ENCODE assay signal across 17 mouse cellular contexts in genomic region chr6:6397997-6398396, GRCm38 (mm10).
DNase-seq lines count a peak whose midpoint lies in the region; ATAC-seq lines count a peak whose summit lies in the region.
"Had no signal": no experiment of that assay in that cellular context is flagged by ENCODE, and none has a peak within 500 bp of the region (broad histone marks: within the 10 kb centered on the region; RNA-seq: fewer than 3 reads in every experiment).

No protein-coding gene starts in this region.

- no peak overlapping the region for H3K4me3 ChIP-seq in forebrain, embryonic 14.5 days (ENCODE audit: low read depth, low read length)
- H3K4me3 ChIP-seq in forebrain, embryonic 12.5 days (replicated peaks) = no peak overlapping the region
- no peak overlapping the region for H3K4me3 ChIP-seq in forebrain, embryonic 16.5 days (replicated peaks; ENCODE audit: low read length)
- H3K4me3 ChIP-seq: embryonic facial prominence, embryonic 10.5 days; embryonic facial prominence, embryonic 12.5 days had no signal

- no peaks in the 10 kb centered on the region for H3K9me3 ChIP-seq in forebrain, embryonic 14.5 days (replicated peaks; ENCODE audit: control insufficient read depth, low read length)
- H3K9me3 ChIP-seq in forebrain, embryonic 12.5 days = no peaks in the 10 kb centered on the region
- H3K9me3 ChIP-seq in forebrain, embryonic 16.5 days (ENCODE audit: control insufficient read depth, low read length) = no peaks in the 10 kb centered on the region
- H3K9me3 ChIP-seq: embryonic facial prominence, embryonic 10.5 days; embryonic facial prominence, embryonic 12.5 days had no signal

- no peak overlapping the region for H3K9ac ChIP-seq in forebrain, embryonic 14.5 days (ENCODE audit: low read length)
- no peak overlapping the region for H3K9ac ChIP-seq in forebrain, embryonic 12.5 days
- H3K9ac ChIP-seq in forebrain, embryonic 16.5 days (replicated peaks; ENCODE audit: low read depth, low read length) = no peak overlapping the region
- H3K9ac ChIP-seq: embryonic facial prominence, embryonic 12.5 days had no signal

- H3K4me2 ChIP-seq in forebrain, embryonic 14.5 days (ENCODE audit: low read length) = no peak overlapping the region
- no peak overlapping the region for H3K4me2 ChIP-seq in forebrain, embryonic 12.5 days
- H3K4me2 ChIP-seq in forebrain, embryonic 16.5 days (ENCODE audit: low read length) = no peak overlapping the region
- H3K4me2 ChIP-seq: embryonic facial prominence, embryonic 12.5 days had no signal

- peak; percentile 46 for DNase-seq in forebrain, embryonic 14.5 days (ENCODE audit: low spot score)
- DNase-seq in retina, postnatal 1 day = peak; percentile 13
- DNase-seq in retina, embryonic 14.5 days (ENCODE audit: low spot score) = no peak
- no peak for DNase-seq in right cerebral cortex, adult 2 months (ENCODE audit: low spot score in 2 of 2)
- DNase-seq: adrenal gland, adult 2 months; adrenal gland, postnatal 10 days; adrenal gland, postnatal 25 days; cerebellum, adult 11-12 months; cerebellum, adult 2 months; cerebellum, adult 9-10 months; cerebellum, postnatal 10 days; cerebellum, postnatal 25 days had no signal

- H3K27me3 ChIP-seq in forebrain, embryonic 14.5 days (replicated peaks; ENCODE audit: control insufficient read depth, insufficient read depth, low read length) = no peaks in the 10 kb centered on the region
- no peaks in the 10 kb centered on the region for H3K27me3 ChIP-seq in forebrain, embryonic 12.5 days
- H3K27me3 ChIP-seq in forebrain, embryonic 16.5 days (replicated peaks; ENCODE audit: control insufficient read depth, insufficient read depth, low read length) = no peaks in the 10 kb centered on the region
- H3K27me3 ChIP-seq: embryonic facial prominence, embryonic 12.5 days had no signal

- H3K27ac ChIP-seq in forebrain, embryonic 14.5 days (ENCODE audit: low read depth, low read length) = no peak overlapping the region
- H3K27ac ChIP-seq in forebrain, embryonic 12.5 days = no peak overlapping the region
- H3K27ac ChIP-seq in forebrain, embryonic 16.5 days (ENCODE audit: low read length) = no peak overlapping the region
- H3K27ac ChIP-seq: embryonic facial prominence, embryonic 10.5 days; embryonic facial prominence, embryonic 12.5 days had no signal

- H3K4me1 ChIP-seq in forebrain, embryonic 14.5 days (ENCODE audit: control insufficient read depth, insufficient read depth, low read length) = no peaks in the 10 kb centered on the region
- 0 out of 2 replicates have a peak, but pooled peaks cover 7% of the 10 kb centered on the region for H3K4me1 ChIP-seq in forebrain, embryonic 12.5 days
- no peaks in the 10 kb centered on the region for H3K4me1 ChIP-seq in forebrain, embryonic 16.5 days (replicated peaks; ENCODE audit: control insufficient read depth, insufficient read depth, low read length)
- H3K4me1 ChIP-seq: embryonic facial prominence, embryonic 10.5 days; embryonic facial prominence, embryonic 12.5 days had no signal

- ATAC-seq in forebrain, embryonic 14.5 days = peak; percentile 73; the same call in 1 of the 2 replicates
- no peak for ATAC-seq in forebrain, embryonic 12.5 days (ENCODE audit: low FRiP score)
- ATAC-seq in forebrain, embryonic 16.5 days = peak; percentile 88
- no peak for ATAC-seq in inflammation-experienced regulatory T-cells, adult 6 months

- WGBS in forebrain, embryonic 14.5 days = 25% methylated on average over 3 of the region's 3 CpGs
- WGBS in forebrain, embryonic 12.5 days = 38% methylated on average over 3 of the region's 3 CpGs
- 19% methylated on average over 3 of the region's 3 CpGs for WGBS in forebrain, embryonic 16.5 days

- no peaks in the 10 kb centered on the region for H3K36me3 ChIP-seq in forebrain, embryonic 14.5 days (ENCODE audit: control insufficient read depth, insufficient read depth, low read length)
- no peaks in the 10 kb centered on the region for H3K36me3 ChIP-seq in forebrain, embryonic 12.5 days (replicated peaks)
- H3K36me3 ChIP-seq in forebrain, embryonic 16.5 days (ENCODE audit: control insufficient read depth, insufficient read depth) = no peaks in the 10 kb centered on the region
- H3K36me3 ChIP-seq: embryonic facial prominence, embryonic 10.5 days; embryonic facial prominence, embryonic 12.5 days had no signal

Comparison
In these comparisons a context has a peak if more than half of its experiments do, and no peak if none do; other contexts are left out.
1. ATAC-seq: peak in forebrain, embryonic 14.5 days (single experiment) and forebrain, embryonic 16.5 days (single experiment); none in forebrain, embryonic 12.5 days (single experiment) and inflammation-experienced regulatory T-cells, adult 6 months (single experiment).
2. DNase-seq: peak in forebrain, embryonic 14.5 days (single experiment) and retina, postnatal 1 day (single experiment); none in retina, embryonic 14.5 days (single experiment) and right cerebral cortex, adult 2 months (0 of 2).